Mouse (Mus musculus) brain, embryonic 18.5 days (tissue): ENCODE results near the gene Krtap11-1.

Experiments used
- DNase-seq: peaks from one replicate; pipeline ENCODE4 v3.0.0-alpha.2; 2012; ENCODE audit warnings: low read depth, low spot score

Gene Krtap11-1

DNA sequence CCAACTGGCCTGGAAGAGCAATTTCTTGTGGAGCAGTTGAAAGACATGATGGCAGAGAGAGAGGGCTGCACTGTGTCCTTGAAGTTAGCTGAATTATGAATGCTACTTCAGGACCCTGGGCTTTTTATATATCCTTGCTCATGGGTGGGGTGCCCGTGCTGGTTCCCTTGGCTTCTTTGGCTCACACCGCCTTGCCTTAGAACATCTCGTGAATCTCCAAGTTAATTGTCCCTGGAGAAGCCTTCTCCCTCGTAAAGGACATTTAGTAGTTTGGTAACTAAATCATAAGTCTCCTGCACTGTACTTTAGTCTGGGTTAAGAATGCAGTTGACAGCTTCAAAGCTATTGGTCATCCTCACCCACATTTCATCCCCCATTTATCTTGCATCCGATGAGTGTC lies at the start of gene Krtap11-1:
Krtap11-1 (minus strand) TSS at position 101 of the 400 bp plus-strand sequence.
- DNase-seq = no peak

DNA sequence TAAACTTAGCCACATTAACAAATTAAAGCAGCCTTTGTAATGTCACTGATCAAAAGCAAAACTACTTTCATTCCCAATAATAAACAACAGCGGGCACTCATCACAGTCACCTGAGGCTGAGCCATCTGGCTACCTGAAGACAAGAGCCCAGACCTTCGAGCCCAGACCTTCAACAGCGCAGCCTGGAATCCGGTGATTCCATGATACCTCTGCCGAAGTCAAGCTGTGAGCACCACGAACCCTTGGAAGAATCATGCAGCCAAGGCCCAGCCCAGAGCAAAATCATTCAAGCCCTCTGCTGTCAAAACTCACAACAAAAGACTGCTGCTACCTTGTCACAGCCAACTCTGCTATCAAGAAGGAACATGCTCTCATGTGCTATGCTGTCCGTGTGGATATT lies 47.2 kb upstream of the Krtap11-1 start:
- DNase-seq = no peak

- no peak for DNase-seq
Observed at GRCm38 (mm10) chr16:89617251-89617650, 46.3 kb upstream of the Krtap11-1 start.

DNA sequence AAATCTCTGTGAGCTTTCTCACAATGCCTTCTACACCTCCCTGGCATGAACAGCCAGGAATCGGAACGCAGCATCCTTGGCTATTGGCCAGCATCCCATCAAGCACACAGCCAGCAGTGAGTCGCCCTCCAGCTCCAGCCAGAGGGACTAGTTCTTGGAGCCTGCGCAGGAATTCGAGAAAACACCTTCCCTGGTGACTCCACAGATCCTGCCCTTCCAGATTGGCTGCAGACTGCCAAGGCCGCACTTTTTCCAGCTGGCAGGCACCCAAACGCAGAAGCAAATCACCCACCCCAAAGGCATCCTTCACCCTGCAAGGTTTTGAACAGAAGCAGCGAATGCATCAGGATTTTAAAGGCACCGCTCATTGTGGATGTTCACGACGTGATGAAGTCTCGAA lies 42.7 kb upstream of the Krtap11-1 start:
- no peak for DNase-seq

DNA sequence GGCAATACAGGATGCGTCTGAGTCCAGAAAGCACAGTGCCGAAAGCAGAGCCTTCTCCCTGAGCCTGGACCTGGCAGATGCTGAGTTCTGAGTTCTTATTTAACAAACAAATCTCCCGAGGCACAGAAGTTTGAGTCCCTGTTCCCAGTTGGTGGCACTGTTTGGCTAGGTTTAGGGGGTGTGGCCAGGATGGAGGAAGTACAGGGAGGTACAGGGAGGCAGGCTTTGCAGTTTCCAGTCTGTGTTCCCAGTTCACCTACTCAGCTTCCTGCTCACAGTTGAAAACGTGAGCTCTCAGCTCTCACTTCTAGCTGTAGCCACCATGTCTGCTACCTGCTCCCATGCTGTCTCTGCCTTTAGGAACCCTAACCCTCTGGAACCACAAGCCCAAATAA lies 37.8 kb upstream of the Krtap11-1 start:
- no peak for DNase-seq

- no peak for DNase-seq
Observed at GRCm38 (mm10) chr16:89608161-89608790, 37.3 kb upstream of the Krtap11-1 start.

GRCm38 (mm10) chr16:89606951-89607350 lies 36.0 kb upstream of the Krtap11-1 start:
- DNase-seq = no peak

DNA sequence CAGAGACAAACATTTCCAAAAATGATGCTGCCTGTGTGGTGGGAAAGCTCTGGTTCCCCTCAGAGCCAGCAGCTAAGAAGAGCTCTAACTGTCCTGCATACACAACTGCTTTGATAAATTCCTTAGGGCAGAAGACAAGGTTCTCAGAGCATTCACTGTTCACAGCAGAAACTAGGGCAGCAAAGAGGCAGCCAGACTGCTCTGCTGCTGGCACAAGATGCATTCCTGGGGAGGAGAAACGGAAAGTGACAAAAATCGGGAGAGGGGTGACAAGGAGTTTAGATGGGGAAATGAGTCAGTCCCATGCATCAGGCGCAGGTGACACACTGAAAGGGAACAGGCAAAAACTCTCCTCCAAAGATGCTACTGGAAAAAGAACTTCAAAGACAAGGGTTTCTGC lies 16.2 kb upstream of the Krtap11-1 start:
- no peak for DNase-seq

GRCm38 (mm10) chr16:89585604-89586508 lies 14.9 kb upstream of the Krtap11-1 start:
- no peak for DNase-seq

GRCm38 (mm10) chr16:89581658-89582057 lies 10.7 kb upstream of the Krtap11-1 start:
- no peak for DNase-seq

DNA sequence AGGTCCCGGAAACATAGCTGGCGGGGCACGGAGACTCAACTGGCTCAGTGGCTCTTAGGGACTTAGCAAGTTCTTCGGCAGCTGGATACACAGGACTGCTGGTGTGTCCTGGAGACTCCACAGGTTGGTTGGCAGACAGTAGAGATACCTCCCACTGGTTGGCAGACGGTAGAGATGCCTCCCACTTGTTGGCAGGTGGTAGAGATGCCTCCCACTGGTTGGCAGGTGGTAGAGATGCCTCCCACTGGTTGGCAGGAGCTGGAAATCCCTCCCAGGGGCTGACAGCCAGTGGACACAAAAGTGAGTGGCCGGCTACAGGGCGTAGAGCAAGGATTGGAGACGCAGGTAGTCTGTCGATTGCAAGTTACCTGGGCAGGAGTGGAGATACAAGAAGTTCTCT lies 467 bp downstream of the Krtap11-1 start:
- DNase-seq = no peak

GRCm38 (mm10) chr16:89569136-89569535 lies 1.8 kb downstream of the Krtap11-1 start:
- DNase-seq = peak; percentile 56

DNA sequence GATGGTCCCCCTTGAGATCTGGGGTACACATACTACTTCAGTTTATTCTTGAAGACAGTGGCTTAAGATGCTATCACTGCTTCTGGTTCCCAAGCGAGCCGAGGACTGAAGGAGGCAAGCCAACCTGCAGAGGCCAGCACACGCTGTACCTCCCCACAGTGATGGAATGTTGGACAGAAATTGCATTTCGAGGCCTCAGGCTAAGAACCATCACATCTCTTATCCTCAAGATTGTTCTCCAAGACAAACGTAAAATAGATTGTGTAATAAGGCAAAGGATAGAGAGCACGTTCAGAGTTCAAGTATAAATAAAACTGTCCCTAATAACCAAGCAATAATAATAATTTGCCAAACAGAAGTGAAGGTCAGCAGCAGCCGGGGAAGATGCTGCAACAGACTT lies 2.8 kb downstream of the Krtap11-1 start:
- no peak for DNase-seq

GRCm38 (mm10) chr16:89550298-89550697 lies 20.7 kb downstream of the Krtap11-1 start:
- no peak for DNase-seq

DNA sequence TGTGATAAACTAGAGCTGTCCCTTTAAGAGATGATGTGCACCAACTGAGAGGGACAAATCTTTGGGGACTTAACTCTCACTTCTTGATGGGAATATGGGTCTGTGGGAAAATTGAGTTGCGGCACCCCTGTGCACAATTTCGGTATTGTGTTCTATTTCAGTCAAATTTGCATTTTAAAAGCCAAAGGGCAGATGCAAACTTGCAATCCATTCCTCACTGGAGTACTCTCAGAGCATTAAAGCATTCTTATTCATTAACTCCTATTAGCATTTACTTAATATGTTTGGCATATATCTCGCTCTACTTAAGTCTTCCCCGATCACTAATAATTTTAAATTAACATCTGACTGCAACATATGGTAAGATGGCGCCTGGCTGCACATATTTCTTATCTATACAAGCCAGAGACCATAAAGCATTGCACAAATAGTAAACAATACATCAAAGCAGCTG lies 32.9 kb downstream of the Krtap11-1 start:
- no peak for DNase-seq

GRCm38 (mm10) chr16:89537349-89537748 lies 33.6 kb downstream of the Krtap11-1 start:
- DNase-seq = no peak

DNA sequence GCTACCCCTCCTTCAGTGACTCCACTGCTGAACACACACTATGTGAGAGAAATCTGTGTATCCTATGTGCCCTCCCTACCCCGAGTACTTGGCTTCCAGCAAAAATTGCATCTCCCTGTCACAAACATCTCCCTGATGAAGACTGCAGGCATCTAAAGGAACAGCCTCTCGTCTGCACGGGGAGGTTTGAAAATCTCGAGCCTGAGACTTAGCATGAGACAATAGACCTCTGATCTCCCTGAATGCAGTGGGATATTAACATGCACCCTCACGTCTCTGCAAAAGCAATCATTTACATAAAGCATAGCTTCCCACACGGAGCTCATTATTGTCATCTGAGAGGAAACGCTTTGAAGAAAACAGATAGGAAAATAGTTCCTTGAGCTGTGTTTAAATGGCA lies 40.4 kb downstream of the Krtap11-1 start:
- peak; percentile 45 for DNase-seq

- DNase-seq = no peak
Observed at GRCm38 (mm10) chr16:89529846-89530245, 41.1 kb downstream of the Krtap11-1 start.

GRCm38 (mm10) chr16:89528380-89528779 lies 42.6 kb downstream of the Krtap11-1 start:
- DNase-seq = no peak

DNA sequence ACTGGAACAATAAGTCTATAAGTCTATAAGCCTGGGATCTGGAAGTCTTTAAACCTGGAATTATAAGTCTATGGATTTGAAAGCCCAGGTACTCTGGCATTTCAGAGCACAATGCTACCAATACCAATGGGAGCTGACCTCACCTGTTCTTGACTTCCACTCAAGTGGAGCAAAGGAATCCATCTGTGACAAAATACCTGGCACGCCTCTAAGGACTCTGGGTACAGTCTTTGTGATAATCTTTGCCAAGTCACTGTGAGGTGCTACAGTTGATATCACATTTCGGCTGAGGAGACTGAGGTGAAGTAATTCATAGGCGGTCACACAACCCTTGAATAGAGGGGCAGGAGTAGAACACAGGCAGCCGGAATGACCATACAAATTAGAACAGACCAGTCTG lies 50.0 kb downstream of the Krtap11-1 start:
- DNase-seq = no peak

GRCm38 (mm10) chr16:89520555-89520954 lies 50.4 kb downstream of the Krtap11-1 start:
- peak; percentile 52 for DNase-seq
